In genomic region chr11:32553311-32554140, GRCm38 (mm10) we compare ENCODE assay signal across 10 mouse cellular contexts. TPM values are rescaled to one million over a fixed set of nuclear protein-coding genes. Genes with fewer than 3 reads are reported as not detected.
DNase-seq lines count a peak whose midpoint lies in the region; ATAC-seq and TF ChIP-seq lines count a peak whose summit lies in the region.
"Had no signal": no experiment of that assay in that cellular context is flagged by ENCODE, and none has a peak within 500 bp of the region (broad histone marks: within the 10 kb centered on the region; RNA-seq: fewer than 3 reads in every experiment).

No protein-coding gene starts in this region.

- no peak overlapping the region for H3K9ac ChIP-seq in hindbrain, embryonic 14.5 days
- H3K9ac ChIP-seq in heart, postnatal 0 days (replicated peaks; ENCODE audit: low read depth, low read length): no peak overlapping the region
- H3K9ac ChIP-seq: midbrain, embryonic 12.5 days; stomach, embryonic 15.5 days had no signal

- no peak for TF ChIP-seq CTCF in heart, postnatal 0 days (IDR thresholded peaks at IDR 0.05; ENCODE audit: low read depth)

- 73% methylated on average over 14 of the region's 14 CpGs for WGBS in hindbrain, embryonic 10.5 days
- WGBS in hindbrain, embryonic 14.5 days: 86% methylated on average over 14 of the region's 14 CpGs
- WGBS in heart, postnatal 0 days: 44% methylated on average over 14 of the region's 14 CpGs

- H3K27ac ChIP-seq in hindbrain, embryonic 10.5 days: peak overlapping the region; percentile 75
- no peak overlapping the region for H3K27ac ChIP-seq in hindbrain, embryonic 14.5 days
- H3K27ac ChIP-seq in heart, postnatal 0 days (ENCODE audit: low read depth): peak overlapping the region; percentile 64
- H3K27ac ChIP-seq: midbrain, embryonic 12.5 days had no signal

- no peaks in the 10 kb centered on the region for H3K27me3 ChIP-seq in hindbrain, embryonic 10.5 days (ENCODE audit: insufficient read depth, poor library complexity, severe bottlenecking)
- H3K27me3 ChIP-seq in hindbrain, embryonic 14.5 days (ENCODE audit: control insufficient read depth, insufficient read depth, low read length): no peaks in the 10 kb centered on the region
- no peaks in the 10 kb centered on the region for H3K27me3 ChIP-seq in heart, postnatal 0 days (ENCODE audit: control insufficient read depth, insufficient read depth, low read length)
- H3K27me3 ChIP-seq: midbrain, embryonic 12.5 days; stomach, embryonic 15.5 days had no signal

- DNase-seq in hindbrain, embryonic 10.5 days (ENCODE audit: low spot score): no peak
- DNase-seq in hindbrain, embryonic 14.5 days (ENCODE audit: low spot score): no peak
- DNase-seq in heart, postnatal 0 days (ENCODE audit: low spot score): no peak
- no peak for DNase-seq in layer of hippocampus, adult 9-11 months
- no peak for DNase-seq in ovary, postnatal 14 days (ENCODE audit: low spot score)
- no peak for DNase-seq in right cerebral cortex, postnatal 25 days

- H3K4me2 ChIP-seq in hindbrain, embryonic 14.5 days (replicated peaks): no peak overlapping the region
- no peak overlapping the region for H3K4me2 ChIP-seq in heart, postnatal 0 days (ENCODE audit: low read depth, low read length)
- H3K4me2 ChIP-seq: midbrain, embryonic 12.5 days; stomach, embryonic 15.5 days had no signal

- H3K4me3 ChIP-seq in hindbrain, embryonic 10.5 days: no peak overlapping the region
- no peak overlapping the region for H3K4me3 ChIP-seq in hindbrain, embryonic 14.5 days (replicated peaks; ENCODE audit: low read length)
- H3K4me3 ChIP-seq in heart, postnatal 0 days (ENCODE audit: low read depth, low read length): no peak overlapping the region
- H3K4me3 ChIP-seq: midbrain, embryonic 12.5 days; stomach, embryonic 15.5 days had no signal

- no peaks in the 10 kb centered on the region for H3K9me3 ChIP-seq in hindbrain, embryonic 10.5 days
- no peaks in the 10 kb centered on the region for H3K9me3 ChIP-seq in hindbrain, embryonic 14.5 days (ENCODE audit: control insufficient read depth, low read length)
- no peaks in the 10 kb centered on the region for H3K9me3 ChIP-seq in heart, postnatal 0 days (replicated peaks; ENCODE audit: control insufficient read depth, low read length)
- H3K9me3 ChIP-seq: midbrain, embryonic 12.5 days; stomach, embryonic 15.5 days had no signal

- peaks cover 66% of the 10 kb centered on the region for H3K4me1 ChIP-seq in hindbrain, embryonic 10.5 days (replicated peaks)
- peaks cover 22% of the 10 kb centered on the region for H3K4me1 ChIP-seq in hindbrain, embryonic 14.5 days (replicated peaks; ENCODE audit: control insufficient read depth, insufficient read depth, low read length)
- peaks cover 32% of the 10 kb centered on the region for H3K4me1 ChIP-seq in heart, postnatal 0 days (ENCODE audit: control insufficient read depth, insufficient read depth)

- ATAC-seq in hindbrain, embryonic 14.5 days (ENCODE audit: low FRiP score): no peak
- peak; percentile 77 for ATAC-seq in CD4-positive, CD25-positive, alpha-beta regulatory T cell, adult 4 months
- no peak for ATAC-seq in heart, postnatal 0 days (ENCODE audit: insufficient read depth, low read depth)
- ATAC-seq in monocyte, adult 5-6 weeks (replicated peaks; ENCODE audit: insufficient number of reproducible peaks, low FRiP score, low TSS enrichment, poor library complexity, severe bottlenecking): peak; percentile 13

- TF ChIP-seq EP300 in heart, postnatal 0 days (IDR thresholded peaks at IDR 0.05; ENCODE audit: low read depth): no peak

- 0 out of 2 replicates have a peak, but pooled peaks cover 3% of the 10 kb centered on the region for H3K36me3 ChIP-seq in hindbrain, embryonic 10.5 days
- H3K36me3 ChIP-seq in hindbrain, embryonic 14.5 days (replicated peaks; ENCODE audit: control insufficient read depth, insufficient read depth): no peaks in the 10 kb centered on the region
- no peaks in the 10 kb centered on the region for H3K36me3 ChIP-seq in heart, postnatal 0 days (replicated peaks; ENCODE audit: control insufficient read depth, insufficient read depth, low read length)
- H3K36me3 ChIP-seq: midbrain, embryonic 12.5 days; stomach, embryonic 15.5 days had no signal

RNA-seq across cellular contexts. Expression of gene Stk10, which starts 20.4 kb away (rescaled TPM):
- 3.0 TPM in 2 replicates for polyA plus RNA-seq in hindbrain, embryonic 10.5 days (2016; fragmentation: Nextera tagmentation; extraction: Ambion mirVana)
- polyA plus RNA-seq in hindbrain, embryonic 14.5 days (2014; fragmentation: Nextera tagmentation; extraction: Ambion mirVana): 1.8 and 2.2 TPM in 2 replicates
- 100 to 1,000 TPM in 1 of 2 experiments, 10 to 100 TPM in 1; 84.0 to 217 TPM for polyA plus RNA-seq in CD4-positive, CD25-positive, alpha-beta regulatory T cell, adult 4 months (2017; shearing (Covaris generic))
- 4.3 and 6.2 TPM in 2 replicates for total RNA-seq in heart, postnatal 0 days (2014; rRNA removed; ENCODE audit: low replicate concordance)
- 1.4 and 1.6 TPM in 2 replicates for polyA plus RNA-seq in heart, postnatal 0 days (2015; fragmentation: Nextera tagmentation; extraction: Ambion mirVana)
- 432 to 527 TPM (median 505 TPM) in 3 replicates for total RNA-seq in monocyte, adult 5-6 weeks (2017)

RNA-seq across cellular contexts. Expression of gene Efcab9, which starts 21.6 kb away (rescaled TPM):
- polyA plus RNA-seq in hindbrain, embryonic 10.5 days (2016; fragmentation: Nextera tagmentation; extraction: Ambion mirVana): 0.45 TPM in 1 of 2 replicates, not detected in the other
- polyA plus RNA-seq in hindbrain, embryonic 14.5 days (2014; fragmentation: Nextera tagmentation; extraction: Ambion mirVana): not detected in 2 replicates
- 1 to 10 TPM in 1 of 2 experiments, under 1 TPM in 1; 0.87 to 1.1 TPM for polyA plus RNA-seq in CD4-positive, CD25-positive, alpha-beta regulatory T cell, adult 4 months (2017; shearing (Covaris generic))
- total RNA-seq in heart, postnatal 0 days (2014; rRNA removed; ENCODE audit: low replicate concordance): not detected in 2 replicates
- polyA plus RNA-seq in heart, postnatal 0 days (2015; fragmentation: Nextera tagmentation; extraction: Ambion mirVana): 0.18 and 0.26 TPM in 2 replicates
- 9.8 to 11.3 TPM (median 10.5 TPM) in 3 replicates for total RNA-seq in monocyte, adult 5-6 weeks (2017)

Comparison
In these comparisons a context has a peak if more than half of its experiments do, and no peak if none do; other contexts are left out.
1. ATAC-seq: peak in CD4-positive, CD25-positive, alpha-beta regulatory T cell, adult 4 months (single experiment) and monocyte, adult 5-6 weeks (single experiment); none in hindbrain, embryonic 14.5 days (single experiment) and heart, postnatal 0 days (single experiment).
2. RNA of gene Stk10, which starts 20.4 kb away (polyA plus RNA-seq): 84.0 to 217 TPM in CD4-positive, CD25-positive, alpha-beta regulatory T cell, adult 4 months; 3.0 TPM in hindbrain, embryonic 10.5 days, 1.8 to 2.2 TPM in hindbrain, embryonic 14.5 days and 1.4 to 1.6 TPM in heart, postnatal 0 days; every median in the first group is over 10 times any median in the second.